Mouse (Mus musculus) thymus, postnatal 0 days (tissue): ENCODE results near the gene Fig4. TPM values are rescaled to one million over a fixed set of nuclear protein-coding genes. Genes with fewer than 3 reads are reported as not detected.

Source experiments
- DNase-seq: peaks from one replicate; pipeline ENCODE4 v3.0.0-alpha.2; 2015; ENCODE audit warnings: low spot score
- polyA plus RNA-seq: library from polyadenylated mRNA; unstranded; fragments of >200 nt; fragmentation: Nextera tagmentation; extraction: Ambion mirVana; gene quantifications from 2 replicates; pipeline ENCODE4 v1.2.1, GENCODE M21; 2015

Fig4 gene
- polyA plus RNA-seq, 1 experiment from 2014 or later = 29.4 TPM

GRCm38 (mm10) chr10:41146141-41146540 lies 156.9 kb downstream of the Fig4 start:
- DNase-seq = no peak

Other genes starting within 250 kb of the Fig4 start
- not detected in 2 replicates for gene Gpr6, start 231.0 kb downstream of the Fig4 start, polyA plus RNA-seq
- gene Ak9, start 720 bp upstream of the Fig4 start, polyA plus RNA-seq = 0.04 TPM in 1 of 2 replicates, not detected in the other
- 23.3 and 23.8 TPM in 2 replicates for gene Zbtb24, start 147.1 kb upstream of the Fig4 start, polyA plus RNA-seq
- gene Mical1, start 173.1 kb upstream of the Fig4 start, polyA plus RNA-seq = 72.9 and 82.9 TPM in 2 replicates
- 53.7 and 57.5 TPM in 2 replicates for gene Smpd2, start 187.1 kb upstream of the Fig4 start, polyA plus RNA-seq
- gene Ppil6, start 187.2 kb upstream of the Fig4 start, polyA plus RNA-seq = 1.2 and 1.4 TPM in 2 replicates
- 259 TPM in 2 replicates for gene Cd164, start 216.2 kb upstream of the Fig4 start, polyA plus RNA-seq